Mouse (Mus musculus) heart, embryonic 12.5 days (tissue): ENCODE measurements around the gene Diras1. TPM values are rescaled to one million over a fixed set of nuclear protein-coding genes. Genes with fewer than 3 reads are reported as not detected.

ENCODE experiments used
- ATAC-seq: fragments of 200-750 bp; cut with Nextera tagmentation; 2 replicates; pipeline ENCODE4 v1.8.0; 2017; ENCODE audit warnings: moderate TSS enrichment, moderate library complexity; ENCODE audit not compliant: insufficient number of reproducible peaks, low FRiP score
- H3K27ac ChIP-seq: fragments of 300-500 bp; sonication (generic); 2 replicates; pipeline ENCODE4 v1.5.1; 2016; ENCODE audit warnings: mild to moderate bottlenecking, moderate library complexity; ENCODE audit not compliant: poor library complexity, severe bottlenecking
- H3K27me3 ChIP-seq: fragments of 300-500 bp; sonication (generic); replicated peaks from 2 replicates; pipeline ENCODE4 v1.6.1; 2016; ENCODE audit warnings: mild to moderate bottlenecking, moderate library complexity
- H3K36me3 ChIP-seq: fragments of 300-500 bp; sonication (generic); 2 replicates; pipeline ENCODE4 v1.6.1; 2016; ENCODE audit warnings: mild to moderate bottlenecking, moderate library complexity
- H3K4me1 ChIP-seq: fragments of 300-500 bp; sonication (generic); replicated peaks from 2 replicates; pipeline ENCODE4 v1.6.1; 2016; ENCODE audit warnings: mild to moderate bottlenecking
- H3K4me2 ChIP-seq: fragments of 300-500 bp; sonication (generic); 2 replicates; pipeline ENCODE4 v1.6.1; 2016; ENCODE audit warnings: mild to moderate bottlenecking, moderate library complexity
- H3K4me3 ChIP-seq: fragments of 300-500 bp; sonication (generic); 2 replicates; pipeline ENCODE4 v1.5.1; 2016; ENCODE audit warnings: mild to moderate bottlenecking
- H3K9ac ChIP-seq: fragments of 300-500 bp; sonication (generic); 2 replicates; pipeline ENCODE4 v1.6.1; 2016; ENCODE audit warnings: mild to moderate bottlenecking, moderate library complexity
- H3K9me3 ChIP-seq: fragments of 300-500 bp; sonication (generic); replicated peaks from 2 replicates; pipeline ENCODE4 v1.6.1; 2016; ENCODE audit warnings: mild to moderate bottlenecking, moderate library complexity
- WGBS: fragments of 180-500 bp; shearing (Covaris S2); methylation state at CpG from one replicate; pipeline ENCODE4 v1.1.7; 2016; 5-methylcytosine and 5-hydroxymethylcytosine counted together
- polyA plus RNA-seq: library from polyadenylated mRNA; unstranded; fragments of >200 nt; fragmentation: Nextera tagmentation; extraction: Ambion mirVana; gene quantifications from 2 replicates; pipeline ENCODE4 v1.2.1, GENCODE M21; 2016

The Diras1 gene
- polyA plus RNA-seq, 1 experiment from 2014 or later, result not detected

GRCm38 (mm10) chr10:81015666-81016065 lies 9.8 kb downstream of the Diras1 start:
- H3K4me2 ChIP-seq, result no peak overlapping the region
- peaks cover 19% of the 10 kb centered on the region for H3K27me3 ChIP-seq
- H3K4me3 ChIP-seq, result no peak overlapping the region
- peaks cover 7% of the 10 kb centered on the region; the same call in 1 of the 2 replicates for H3K4me1 ChIP-seq
- no peak for ATAC-seq
- H3K9me3 ChIP-seq, result no peaks in the 10 kb centered on the region
- H3K9ac ChIP-seq, result no peak overlapping the region
- H3K27ac ChIP-seq, result no peak overlapping the region
- 75% methylated on average over 2 of the region's 2 CpGs for WGBS
- no peaks in the 10 kb centered on the region for H3K36me3 ChIP-seq

- no peaks in the 10 kb centered on the region for H3K36me3 ChIP-seq
- WGBS, result 11% methylated on average over 31 of the region's 31 CpGs
- peak within 1 kb of the TSS; percentile 26 for H3K4me3 ChIP-seq
- no peak within 1 kb of the TSS for H3K9ac ChIP-seq
- H3K9me3 ChIP-seq, result no peaks in the 10 kb centered on the region
- H3K27ac ChIP-seq, result no peak within 1 kb of the TSS
- H3K27me3 ChIP-seq, result peaks cover 16% of the 10 kb centered on the region
- H3K4me2 ChIP-seq, result peak within 1 kb of the TSS; percentile 57
- peak; percentile 90 for ATAC-seq
- H3K4me1 ChIP-seq, result peaks cover 7% of the 10 kb centered on the region; the same call in 1 of the 2 replicates
Observed at GRCm38 (mm10) chr10:81014393-81015384, 10.8 kb downstream of the Diras1 start, which contains the start of gene Gng7. Gene Gng7 (minus strand): TSS chr10:81014945.

GRCm38 (mm10) chr10:81010851-81011250 lies 14.6 kb downstream of the Diras1 start:
- Histone ChIP-seq H3K4me3 (no peak overlapping the region), H3K4me2 (no peak overlapping the region), H3K9me3 (no peaks in the 10 kb centered on the region), H3K4me1 (peaks cover 7% of the 10 kb centered on the region; the same call in 1 of the 2 replicates), H3K9ac (no peak overlapping the region), H3K36me3 (no peaks in the 10 kb centered on the region), H3K27me3 (peaks cover 15% of the 10 kb centered on the region), H3K27ac (no peak overlapping the region)
- ATAC-seq, result no peak
- WGBS, result 55% methylated on average over 6 of the region's 6 CpGs

- Histone ChIP-seq H3K27ac (no peak overlapping the region), H3K4me1 (0 out of 2 replicates have a peak, but pooled peaks cover 2% of the 10 kb centered on the region), H3K9me3 (no peaks in the 10 kb centered on the region), H3K36me3 (no peaks in the 10 kb centered on the region), H3K9ac (no peak overlapping the region), H3K27me3 (no peaks in the 10 kb centered on the region; the same call in 1 of the 2 replicates), H3K4me3 (no peak overlapping the region), H3K4me2 (no peak overlapping the region)
- 25% methylated on average over 7 of the region's 7 CpGs for WGBS
- no peak for ATAC-seq
Observed at GRCm38 (mm10) chr10:81007240-81007639, 18.2 kb downstream of the Diras1 start.

- H3K27me3 ChIP-seq, result peaks cover 2% of the 10 kb centered on the region; the same call in 1 of the 2 replicates
- no peak overlapping the region for H3K4me2 ChIP-seq
- 84% methylated on average over 7 of the region's 7 CpGs for WGBS
- H3K4me1 ChIP-seq, result peaks cover 5% of the 10 kb centered on the region; the same call in 1 of the 2 replicates
- no peaks in the 10 kb centered on the region for H3K36me3 ChIP-seq
- H3K27ac ChIP-seq, result no peak overlapping the region
- no peak overlapping the region for H3K4me3 ChIP-seq
- no peak for ATAC-seq
- no peak overlapping the region for H3K9ac ChIP-seq
- no peaks in the 10 kb centered on the region for H3K9me3 ChIP-seq
Observed at GRCm38 (mm10) chr10:81006005-81006677, 19.3 kb downstream of the Diras1 start.

GRCm38 (mm10) chr10:81001161-81001560 lies 24.3 kb downstream of the Diras1 start:
- Histone ChIP-seq H3K27ac (no peak overlapping the region), H3K36me3 (no peaks in the 10 kb centered on the region), H3K9me3 (no peaks in the 10 kb centered on the region), H3K4me3 (no peak overlapping the region), H3K4me2 (no peak overlapping the region), H3K4me1 (peaks cover 17% of the 10 kb centered on the region), H3K27me3 (peaks cover 30% of the 10 kb centered on the region), H3K9ac (no peak overlapping the region)
- 40% methylated on average over 10 of the region's 10 CpGs for WGBS
- no peak for ATAC-seq

- no peak overlapping the region for H3K4me2 ChIP-seq
- no peak overlapping the region for H3K4me3 ChIP-seq
- 42% methylated on average over 28 of the region's 28 CpGs for WGBS
- ATAC-seq, result no peak
- H3K9ac ChIP-seq, result no peak overlapping the region
- H3K9me3 ChIP-seq, result no peaks in the 10 kb centered on the region
- peaks cover 30% of the 10 kb centered on the region for H3K27me3 ChIP-seq
- H3K36me3 ChIP-seq, result no peaks in the 10 kb centered on the region
- H3K4me1 ChIP-seq, result peaks cover 17% of the 10 kb centered on the region
- H3K27ac ChIP-seq, result no peak overlapping the region
Observed at GRCm38 (mm10) chr10:81000197-81001062, 25.0 kb downstream of the Diras1 start.

GRCm38 (mm10) chr10:80999362-81000196 lies 25.9 kb downstream of the Diras1 start:
- Histone ChIP-seq H3K4me2 (0 out of 2 replicates have a peak overlapping the region, but pooled peaks have one; percentile 10), H3K36me3 (no peaks in the 10 kb centered on the region), H3K27ac (no peak overlapping the region), H3K9ac (no peak overlapping the region), H3K4me3 (no peak overlapping the region), H3K4me1 (peaks cover 22% of the 10 kb centered on the region), H3K9me3 (no peaks in the 10 kb centered on the region), H3K27me3 (peaks cover 30% of the 10 kb centered on the region)
- 30% methylated on average over 37 of the region's 37 CpGs for WGBS
- ATAC-seq, result peak; percentile 54; the same call in 1 of the 2 replicates

- Histone ChIP-seq H3K4me2 (no peak overlapping the region), H3K36me3 (no peaks in the 10 kb centered on the region), H3K9me3 (no peaks in the 10 kb centered on the region), H3K4me3 (no peak overlapping the region), H3K4me1 (peaks cover 25% of the 10 kb centered on the region), H3K27me3 (peaks cover 31% of the 10 kb centered on the region), H3K9ac (no peak overlapping the region), H3K27ac (no peak overlapping the region)
- ATAC-seq, result no peak
- WGBS, result 15% methylated on average over 12 of the region's 12 CpGs
Observed at GRCm38 (mm10) chr10:80998778-80999177, 26.7 kb downstream of the Diras1 start.

GRCm38 (mm10) chr10:80998021-80998420 lies 27.4 kb downstream of the Diras1 start:
- H3K27me3 ChIP-seq, result peaks cover 39% of the 10 kb centered on the region
- ATAC-seq, result no peak
- H3K4me3 ChIP-seq, result no peak overlapping the region
- 33% methylated on average over 14 of the region's 14 CpGs for WGBS
- no peak overlapping the region for H3K27ac ChIP-seq
- H3K9me3 ChIP-seq, result no peaks in the 10 kb centered on the region
- H3K9ac ChIP-seq, result no peak overlapping the region
- peaks cover 25% of the 10 kb centered on the region for H3K4me1 ChIP-seq
- no peaks in the 10 kb centered on the region for H3K36me3 ChIP-seq
- no peak overlapping the region for H3K4me2 ChIP-seq
